Mouse (Mus musculus) CH12F3 (cell line): Measurements from ENCODE around the gene Slc35f5.
"Not testable (repeated sequence)": the region's sequence is repeated elsewhere in the genome, so short reads cannot be mapped to it uniquely, and the experiment has no call there.

Source experiments
- in situ Hi-C: fragments of 300-500 bp; cut with MboI; formaldehyde crosslinking; loops from 2 replicates; pipeline ENCODE4 v1.14.3; 2020; ENCODE audit warnings: low sequenced_read_pairs

The Slc35f5 gene

GRCm38 (mm10) chr1:125560259-125561192 lies at the start of gene Slc35f5:
Gene Slc35f5, plus strand, starts transcription at chr1:125560595.
- in situ Hi-C loops: loop anchor here (25.0 kb wide), 1 partner anchor 123 kb away; the partner anchor contains the start of gene Actr3

- in situ Hi-C loops: no loop called here
Observed at GRCm38 (mm10) chr1:125514706-125515105, 45.7 kb upstream of the Slc35f5 start.

GRCm38 (mm10) chr1:125516910-125517659 lies 43.3 kb upstream of the Slc35f5 start:
- in situ Hi-C loops: no loop called here

- in situ Hi-C loops: no loop called here
Observed at GRCm38 (mm10) chr1:125519107-125519611, 41.2 kb upstream of the Slc35f5 start.

- in situ Hi-C loops: no loop called here
Observed at GRCm38 (mm10) chr1:125525965-125526665, 34.3 kb upstream of the Slc35f5 start.

GRCm38 (mm10) chr1:125526666-125527004 lies 33.8 kb upstream of the Slc35f5 start:
- in situ Hi-C loops: no loop called here

- in situ Hi-C loops: no loop called here
Observed at GRCm38 (mm10) chr1:125527364-125527763, 33.0 kb upstream of the Slc35f5 start.

- in situ Hi-C loops: not testable (repeated sequence)
Observed at GRCm38 (mm10) chr1:125533180-125533912, 27.0 kb upstream of the Slc35f5 start.

GRCm38 (mm10) chr1:125537131-125537530 lies 23.3 kb upstream of the Slc35f5 start:
- in situ Hi-C loops: no loop called here

GRCm38 (mm10) chr1:125537776-125538175 lies 22.6 kb upstream of the Slc35f5 start:
- in situ Hi-C loops: no loop called here

GRCm38 (mm10) chr1:125539312-125539711 lies 21.1 kb upstream of the Slc35f5 start:
- in situ Hi-C loops: no loop called here

- in situ Hi-C loops: no loop called here
Observed at GRCm38 (mm10) chr1:125542008-125542999, 18.1 kb upstream of the Slc35f5 start.

- in situ Hi-C loops: loop anchor here (25.0 kb wide), 1 partner anchor 113 kb away; the partner anchor contains the start of gene Actr3
Observed at GRCm38 (mm10) chr1:125549872-125550271, 10.5 kb upstream of the Slc35f5 start.

GRCm38 (mm10) chr1:125550359-125550758 lies 10.0 kb upstream of the Slc35f5 start:
- in situ Hi-C loops: loop anchor here (25.0 kb wide), 1 partner anchor 113 kb away; the partner anchor contains the start of gene Actr3

- in situ Hi-C loops: loop anchor here (25.0 kb wide), 1 partner anchor 114 kb away; the partner anchor contains the start of gene Actr3
Observed at GRCm38 (mm10) chr1:125551564-125551963, 8.8 kb upstream of the Slc35f5 start.

GRCm38 (mm10) chr1:125559261-125559660 lies 1.1 kb upstream of the Slc35f5 start:
- in situ Hi-C loops: loop anchor here (25.0 kb wide), 1 partner anchor 122 kb away; the partner anchor contains the start of gene Actr3

GRCm38 (mm10) chr1:125559721-125560120 lies 674 bp upstream of the Slc35f5 start:
- in situ Hi-C loops: loop anchor here (25.0 kb wide), 1 partner anchor 122 kb away; the partner anchor contains the start of gene Actr3

- in situ Hi-C loops: loop anchor here (25.0 kb wide), 1 partner anchor 124 kb away; the partner anchor contains the start of gene Actr3
Observed at GRCm38 (mm10) chr1:125561206-125561605, 811 bp downstream of the Slc35f5 start.
